Mouse (Mus musculus) cerebellum, adult 2 months (tissue): ENCODE results near the gene Fam78a. TPM values are rescaled to one million over a fixed set of nuclear protein-coding genes. Genes with fewer than 3 reads are reported as not detected.

Experiments used
- DNase-seq, 2 experiments: peaks; one replicate each; pipeline ENCODE4 v3.0.0; 2021
- H3K27ac ChIP-seq: fragments of 200-500 bp; 2 replicates; pipeline ENCODE4 v1.5.1; 2012; ENCODE audit warnings: low read length, control low read depth, inconsistent platforms; ENCODE audit not compliant: insufficient read depth
- H3K27me3 ChIP-seq: fragments of 200-500 bp; 2 replicates; pipeline ENCODE4 v1.6.1; 2012; ENCODE audit warnings: inconsistent platforms, mild to moderate bottlenecking, low read length, moderate library complexity; ENCODE audit not compliant: control insufficient read depth, insufficient read depth
- H3K4me1 ChIP-seq: fragments of 200-500 bp; 2 replicates; pipeline ENCODE4 v1.6.1; 2011; ENCODE audit warnings: low read length; ENCODE audit not compliant: control insufficient read depth, insufficient read depth
- H3K4me3 ChIP-seq: fragments of 200-500 bp; replicated peaks from 2 replicates; pipeline ENCODE3; 2011; ENCODE audit warnings: mild to moderate bottlenecking, low read depth, low read length, control low read depth; ENCODE audit not compliant: insufficient read depth
- CTCF ChIP-seq: fragments of 200-500 bp; IDR thresholded peaks from 2 replicates; pipeline ENCODE4 v1.5.1; 2011; ENCODE audit warnings: low read depth, mild to moderate bottlenecking, control low read depth, low read length, moderate library complexity, borderline replicate concordance; ENCODE audit not compliant: insufficient read depth
- POLR2A ChIP-seq: fragments of 200-500 bp; IDR thresholded peaks from 2 replicates; pipeline ENCODE4 v1.6.1; 2011; ENCODE audit warnings: low read length, control low read depth, borderline replicate concordance; ENCODE audit not compliant: insufficient read depth
- WGBS: fragments of 180-500 bp; shearing (Covaris S2); methylation state at CpG from one replicate; pipeline ENCODE4 v1.1.7; 2018; 5-methylcytosine and 5-hydroxymethylcytosine counted together
- polyA plus RNA-seq: library from polyadenylated mRNA; depleted of rRNA; stranded (reverse); fragments of >200 nt; gene quantifications from 2 replicates; pipeline ENCODE4 v1.2.3, GENCODE M21; 2012; rRNA removed

Fam78a gene
- polyA plus RNA-seq, 1 experiment, result 4.2 TPM

DNA sequence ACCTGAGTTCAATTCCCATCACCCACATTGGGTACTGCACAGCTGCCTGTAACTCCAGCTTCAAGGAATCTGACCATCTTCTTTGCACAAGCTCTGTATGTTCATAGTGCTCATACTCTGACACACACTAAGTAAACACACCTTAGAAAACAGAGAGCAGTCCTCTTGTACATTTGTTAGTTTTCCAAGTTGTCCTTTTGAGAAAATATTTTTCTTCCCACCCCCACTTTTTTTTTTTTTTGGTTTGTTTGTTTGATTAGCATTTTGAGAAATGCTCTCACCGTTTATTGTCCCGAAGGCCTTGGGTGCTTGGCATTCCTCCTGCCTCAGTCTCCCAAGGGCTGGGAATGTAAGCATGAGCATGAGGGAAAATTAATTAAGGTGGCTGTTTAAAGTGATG, 76.3 kb downstream of the Fam78a start:
- no peak overlapping the region for H3K4me3 ChIP-seq
- H3K27me3 ChIP-seq, result no peaks in the 10 kb centered on the region
- no peak overlapping the region for H3K27ac ChIP-seq
- TF ChIP-seq POLR2A (no peak), CTCF (no peak)
- H3K4me1 ChIP-seq, result no peaks in the 10 kb centered on the region
- DNase-seq, result no peak
- WGBS, result 88% methylated on average over 2 of the region's 2 CpGs

Other genes starting within 250 kb of the Fam78a start
- gene Fibcd1, start 238.9 kb downstream of the Fam78a start, polyA plus RNA-seq, result 1.3 and 1.5 TPM in 2 replicates
- gene Lamc3, start 197.6 kb downstream of the Fam78a start, polyA plus RNA-seq, result 3.8 and 4.0 TPM in 2 replicates
- 11.7 and 14.1 TPM in 2 replicates for gene Aif1l, start 134.7 kb downstream of the Fam78a start, polyA plus RNA-seq
- gene Nup214, start 110.4 kb downstream of the Fam78a start, polyA plus RNA-seq, result 43.7 and 47.0 TPM in 2 replicates
- 41.3 and 45.0 TPM in 2 replicates for gene Plpp7, start 10.7 kb upstream of the Fam78a start, polyA plus RNA-seq
- 88.9 and 95.6 TPM in 2 replicates for gene Prrc2b, start 66.2 kb upstream of the Fam78a start, polyA plus RNA-seq
- 23.1 and 23.9 TPM in 2 replicates for gene Pomt1, start 151.7 kb upstream of the Fam78a start, polyA plus RNA-seq
- 72.0 and 74.4 TPM in 2 replicates for gene Uck1, start 175.3 kb upstream of the Fam78a start, polyA plus RNA-seq
- 74.0 TPM in 2 replicates for gene Golga2, start 202.5 kb upstream of the Fam78a start, polyA plus RNA-seq
- 242 and 270 TPM in 2 replicates for gene Swi5, start 203.2 kb upstream of the Fam78a start, polyA plus RNA-seq